Mouse (Mus musculus): Measurements from ENCODE around the gene 1700092M07Rik.
A peak's percentile ranks its signal among the peaks of the same experiment; 100 is the strongest.

The 1700092M07Rik gene

DNA sequence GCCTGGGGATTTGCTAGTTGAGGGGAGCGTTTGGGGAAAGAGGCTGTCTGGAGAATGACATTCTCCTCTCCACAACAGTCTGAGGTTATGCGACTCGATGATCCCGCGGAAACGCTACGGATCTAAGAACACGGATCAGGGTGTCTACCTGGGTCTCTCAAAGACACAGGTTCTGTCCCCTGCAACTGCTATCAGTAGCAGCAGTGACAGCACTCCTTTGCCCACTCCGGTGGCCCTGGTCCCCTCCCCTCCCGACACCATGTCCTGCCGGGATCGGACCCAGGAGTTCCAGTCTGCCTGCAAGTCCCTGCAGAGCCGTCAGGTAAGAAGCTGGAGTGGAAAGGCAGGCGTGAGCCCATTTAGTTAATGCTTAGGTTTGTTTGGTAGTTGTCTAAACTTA lies 1.7 kb downstream of the 1700092M07Rik start:
- DNase-seq (ENCODE audit: low spot score in 2 of 2) = no peak

DNA sequence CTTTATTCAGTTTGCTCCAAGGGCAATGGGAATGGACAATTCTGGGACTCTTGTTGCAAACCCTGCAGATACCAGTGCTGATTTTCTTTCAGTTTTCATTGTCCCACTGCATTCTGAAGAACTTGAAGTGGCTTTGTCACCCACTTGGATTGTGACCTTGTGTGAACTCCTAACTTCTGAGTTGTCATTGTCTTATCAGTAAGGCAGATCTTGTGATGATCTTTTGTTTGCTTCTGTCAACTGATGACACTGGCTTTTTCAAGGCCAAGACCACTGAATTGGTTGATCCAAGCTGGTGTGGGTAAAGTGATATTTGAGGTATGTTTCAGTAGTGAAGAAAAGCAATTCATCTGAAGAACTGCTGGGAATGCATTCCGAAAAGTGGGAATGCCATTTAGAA lies 4.9 kb downstream of the 1700092M07Rik start:
- DNase-seq (ENCODE audit: low spot score in 2 of 2) = no peak

DNA sequence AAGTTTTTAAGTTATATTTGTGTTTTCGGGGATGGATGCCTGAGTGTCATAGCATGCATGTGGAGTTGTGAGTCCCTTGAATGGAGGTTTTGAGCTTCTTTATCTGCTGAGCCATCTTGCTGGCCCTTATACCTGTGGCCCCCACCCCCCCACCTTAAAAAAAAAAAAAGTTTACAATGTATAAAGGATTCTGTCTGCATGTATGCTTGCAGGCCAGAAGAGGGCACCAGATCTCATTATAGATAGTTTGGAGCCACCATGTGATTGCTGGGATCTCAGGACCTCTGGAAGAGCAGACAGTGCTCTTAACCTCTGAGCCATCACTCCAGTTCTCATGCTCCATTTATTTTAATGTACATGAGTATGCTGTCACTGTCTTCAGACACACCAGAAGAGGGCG lies 6.8 kb downstream of the 1700092M07Rik start:
- DNase-seq (ENCODE audit: low spot score in 2 of 2) = no peak

DNA sequence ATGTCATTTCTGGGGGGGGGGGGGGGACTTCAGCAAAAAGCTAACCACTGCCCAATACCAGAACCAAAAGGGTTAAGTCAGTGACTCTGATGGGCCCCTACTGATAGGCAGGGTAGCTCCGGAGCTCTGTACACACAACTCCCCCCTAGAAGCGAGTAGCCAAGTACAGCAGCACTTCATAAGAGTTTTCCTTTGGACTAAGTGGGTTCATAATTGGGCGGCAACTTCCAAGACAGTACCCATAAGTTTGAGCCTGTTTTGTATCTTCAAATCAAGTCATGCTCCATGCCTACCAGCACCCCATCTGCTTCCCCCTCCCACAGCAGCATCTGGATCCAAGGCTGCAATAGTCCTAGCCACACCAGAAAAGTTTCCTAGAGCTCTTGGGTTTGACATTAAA lies 15.1 kb downstream of the 1700092M07Rik start:
- DNase-seq (ENCODE audit: low spot score in 2 of 2) = no peak

DNA sequence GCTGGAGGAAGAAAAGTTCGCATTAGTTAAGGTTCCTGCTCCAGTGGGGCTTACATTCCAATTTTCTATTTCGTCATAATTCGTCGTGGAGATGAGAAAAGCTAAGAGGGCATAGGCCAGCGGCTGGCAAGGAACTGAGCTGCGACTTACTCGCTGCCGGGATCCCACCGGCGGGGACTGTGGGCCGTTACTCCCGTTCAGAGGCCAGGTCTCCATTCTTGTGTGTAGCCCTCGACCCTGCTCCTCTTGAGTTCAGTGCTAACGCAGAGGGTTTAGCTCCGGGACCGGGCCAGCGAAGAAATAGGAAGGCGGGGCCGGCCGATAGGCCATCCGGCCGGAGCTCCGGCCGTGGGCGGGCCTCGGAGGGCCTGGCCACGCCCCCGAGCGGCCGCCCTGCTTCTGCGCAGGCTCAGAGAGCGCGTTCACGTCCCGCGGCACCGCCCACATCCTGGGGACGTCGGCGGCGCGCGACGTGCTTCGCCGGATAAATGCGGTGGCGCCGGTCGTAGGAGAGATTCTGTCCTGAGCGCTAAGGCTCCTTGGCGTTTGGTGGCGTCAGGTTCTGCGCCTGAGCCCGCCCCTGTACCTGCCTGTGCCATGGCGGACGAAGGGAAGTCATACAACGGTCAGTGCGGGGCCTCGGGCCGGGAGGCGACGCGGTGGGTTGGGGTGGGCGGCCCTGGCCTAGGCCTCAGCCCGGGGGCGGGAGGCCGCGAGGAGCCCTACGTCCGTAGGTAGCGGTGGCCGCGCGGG lies 16.3 kb downstream of the 1700092M07Rik start, which contains the start of gene Nxf1:
TSS of gene Nxf1 (plus strand) at position 439 of the 753 bp plus-strand sequence.
- peak; percentile 90 for DNase-seq (ENCODE audit: low spot score in 2 of 2)

DNA sequence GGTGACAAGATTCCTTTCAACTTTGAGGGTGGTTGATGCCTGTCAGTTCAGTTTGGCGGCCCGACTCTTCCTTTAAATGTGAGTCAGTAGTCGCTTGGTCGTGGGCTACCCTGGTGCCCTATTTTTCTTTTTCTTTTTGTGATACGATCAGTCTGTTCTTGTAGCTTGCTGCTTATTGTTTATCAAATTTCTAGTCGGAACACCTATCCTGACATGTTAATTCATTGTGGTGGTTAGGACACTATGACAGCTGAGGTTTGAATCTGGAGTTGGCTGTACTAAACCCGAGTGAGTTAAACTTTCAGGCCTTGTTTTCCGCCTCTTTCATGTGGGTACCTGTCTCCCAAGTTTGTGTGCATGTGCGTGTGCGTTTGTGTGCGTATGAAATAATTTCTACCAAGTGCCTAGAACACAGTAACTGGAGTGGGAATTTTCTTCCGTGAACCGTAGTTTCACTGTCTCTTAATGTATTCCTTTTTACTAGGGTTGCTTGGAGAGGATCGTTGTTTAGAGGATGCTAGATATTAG lies 17.0 kb downstream of the 1700092M07Rik start:
- no peak for DNase-seq (ENCODE audit: low spot score in 2 of 2)

DNA sequence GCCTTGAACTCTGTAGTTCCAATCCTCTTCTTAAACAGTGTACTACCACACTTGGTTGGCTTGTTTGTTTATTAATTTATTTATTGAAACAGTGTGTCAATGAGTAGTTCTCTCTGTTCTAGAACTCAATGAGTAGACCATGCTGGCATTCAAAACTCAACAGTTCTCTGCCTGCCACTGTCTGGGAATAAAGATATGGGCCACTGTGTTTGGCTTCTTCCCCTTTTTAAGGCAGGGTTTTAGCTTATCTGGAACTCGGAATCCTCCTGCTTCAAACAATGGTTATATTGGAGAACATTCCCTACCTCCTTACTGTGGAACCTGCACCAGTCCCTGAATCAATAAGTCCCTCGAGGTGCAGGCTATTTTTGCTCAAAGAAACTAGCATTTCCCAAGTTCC lies 18.4 kb downstream of the 1700092M07Rik start:
- no peak for DNase-seq (ENCODE audit: low spot score in 2 of 2)

DNA sequence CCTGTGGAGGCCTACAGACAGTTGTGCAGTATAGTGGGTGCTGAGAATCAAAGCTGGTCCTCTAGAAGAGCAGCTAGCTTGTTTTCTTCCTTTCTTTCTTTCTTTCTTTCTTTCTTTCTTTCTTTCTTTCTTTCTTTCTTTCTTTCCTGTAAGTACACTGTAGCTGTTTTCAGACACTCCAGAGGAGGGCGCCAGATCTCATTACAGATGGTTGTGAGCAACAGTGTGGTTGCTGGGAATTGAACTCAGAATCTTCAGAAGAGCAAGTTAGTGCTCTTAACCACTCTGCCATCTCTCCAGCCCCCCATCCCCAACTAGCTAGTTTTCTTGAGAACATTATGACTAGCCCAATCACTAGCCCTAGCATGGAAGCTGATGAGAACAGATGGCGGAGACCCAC lies 20.2 kb downstream of the 1700092M07Rik start:
- DNase-seq (ENCODE audit: low spot score in 2 of 2) = no peak

DNA sequence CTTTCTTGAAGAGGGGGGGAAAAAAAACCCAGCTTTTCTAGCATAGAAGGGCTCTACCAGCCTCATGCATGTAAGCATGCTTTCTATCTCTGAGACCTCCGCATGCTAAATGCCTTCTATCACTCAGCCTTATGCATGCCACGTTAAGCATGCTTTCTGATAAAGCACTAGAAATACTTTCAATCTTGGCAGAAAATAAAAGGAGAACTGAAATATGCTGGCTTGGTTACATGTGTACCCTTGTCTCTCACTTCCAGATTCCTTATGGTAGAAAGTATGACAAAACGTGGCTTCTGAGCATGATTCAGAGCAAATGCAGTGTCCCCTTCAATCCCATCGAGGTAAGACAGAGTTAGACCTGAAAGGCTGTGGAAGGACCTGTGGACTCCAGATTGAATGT lies 22.8 kb downstream of the 1700092M07Rik start:
- DNase-seq (ENCODE audit: low spot score in 2 of 2) = no peak

DNA sequence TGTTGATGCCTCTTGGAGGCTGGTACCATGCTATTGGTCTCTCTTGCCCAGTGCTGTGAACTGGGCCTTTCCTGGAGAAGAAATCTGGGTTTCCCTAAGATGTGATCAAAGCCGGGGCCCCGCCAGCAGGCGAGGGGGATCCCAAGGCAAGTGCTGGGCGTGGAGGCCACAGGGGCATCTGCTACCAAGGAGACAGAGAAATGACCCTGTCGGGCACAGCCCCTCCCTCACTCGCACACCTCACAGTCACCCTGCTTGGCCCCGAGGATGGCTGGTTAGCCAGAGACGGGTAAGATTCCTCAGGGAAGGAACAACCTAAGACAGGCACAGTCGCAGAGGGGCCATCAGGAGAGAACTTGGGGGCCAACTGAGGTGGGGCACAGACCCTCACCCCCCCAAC lies 25.0 kb downstream of the 1700092M07Rik start:
- DNase-seq (ENCODE audit: low spot score in 2 of 2) = no peak

DNA sequence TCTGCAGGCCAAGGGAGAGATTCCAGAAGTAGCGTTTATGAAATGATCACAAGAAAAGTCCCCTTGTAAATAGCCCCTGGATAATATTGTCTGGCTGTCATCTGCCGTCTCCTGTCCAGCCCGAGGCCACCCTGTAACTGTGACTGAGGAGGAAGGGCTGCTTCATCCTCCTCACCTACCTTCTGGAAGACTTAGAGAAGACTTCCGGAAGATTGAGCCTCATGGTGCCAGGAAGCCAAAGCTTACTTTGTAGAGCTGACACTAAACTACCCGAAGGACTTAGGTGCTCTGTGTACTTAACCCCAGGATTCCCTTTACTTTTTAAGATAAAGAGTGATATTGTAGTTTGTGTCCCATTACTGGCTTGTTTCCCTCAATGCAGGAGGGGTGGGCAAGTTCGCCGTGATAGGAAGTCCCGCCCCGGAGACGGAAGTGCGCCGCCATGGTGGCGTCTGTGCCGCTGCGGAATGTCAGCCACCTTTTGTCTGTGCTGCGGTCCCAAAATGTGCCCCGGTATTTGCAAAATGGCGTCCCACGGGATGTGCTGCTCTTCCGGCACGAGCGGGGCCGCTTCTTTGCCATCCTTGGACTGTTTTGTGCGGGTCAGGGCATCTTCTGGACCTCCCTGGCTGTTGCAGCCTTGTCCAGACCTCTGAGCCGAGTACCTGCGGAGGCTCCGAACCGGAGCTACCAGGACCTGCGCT lies 30.2 kb downstream of the 1700092M07Rik start, which contains the start of gene Tmem223:
TSS of gene Tmem223 (plus strand) at position 430 of the 704 bp plus-strand sequence.
- peak; percentile 72 to 75 for DNase-seq (ENCODE audit: low spot score in 2 of 2)

DNA sequence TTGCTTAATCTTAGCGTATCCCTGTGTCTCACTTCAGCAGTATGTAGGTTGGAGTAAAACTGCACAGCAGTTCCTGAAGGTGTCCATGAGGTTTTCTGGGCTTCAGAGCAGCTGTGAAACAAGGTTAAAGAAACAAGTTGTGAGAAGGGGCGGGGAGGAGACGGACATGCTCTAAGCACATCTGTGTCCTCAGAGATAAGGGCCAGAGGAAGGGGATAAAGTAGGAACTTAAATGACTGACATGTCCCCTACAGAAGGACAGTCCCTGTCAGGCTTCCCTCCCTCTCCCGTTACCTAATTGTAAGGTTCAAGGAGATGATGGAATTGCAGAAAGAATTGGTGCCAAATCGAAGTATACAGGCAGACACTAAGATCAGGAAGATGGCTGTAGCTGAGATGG lies 32.5 kb downstream of the 1700092M07Rik start:
- no peak for DNase-seq (ENCODE audit: low spot score in 2 of 2)

DNA sequence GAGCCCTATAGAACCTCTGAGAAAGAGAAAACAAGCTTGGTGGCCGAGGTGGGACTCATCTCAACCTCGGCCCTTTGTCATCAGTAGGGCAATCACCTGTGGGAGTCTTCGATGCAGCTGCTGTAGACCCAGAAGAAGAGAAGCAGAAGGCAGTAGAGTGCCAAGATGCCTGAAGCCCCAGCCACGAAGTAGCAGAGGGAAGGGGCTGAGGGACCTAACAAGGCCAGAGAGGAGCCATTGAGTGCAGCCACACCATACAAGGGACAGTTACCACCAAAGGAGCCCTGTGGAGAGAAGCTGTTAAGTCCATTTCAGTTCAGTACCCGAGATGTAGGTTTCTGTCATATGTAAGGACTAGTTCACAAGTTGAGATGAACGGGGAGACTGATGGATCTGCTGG lies 32.9 kb downstream of the 1700092M07Rik start:
- no peak for DNase-seq (ENCODE audit: low spot score in 2 of 2)

DNA sequence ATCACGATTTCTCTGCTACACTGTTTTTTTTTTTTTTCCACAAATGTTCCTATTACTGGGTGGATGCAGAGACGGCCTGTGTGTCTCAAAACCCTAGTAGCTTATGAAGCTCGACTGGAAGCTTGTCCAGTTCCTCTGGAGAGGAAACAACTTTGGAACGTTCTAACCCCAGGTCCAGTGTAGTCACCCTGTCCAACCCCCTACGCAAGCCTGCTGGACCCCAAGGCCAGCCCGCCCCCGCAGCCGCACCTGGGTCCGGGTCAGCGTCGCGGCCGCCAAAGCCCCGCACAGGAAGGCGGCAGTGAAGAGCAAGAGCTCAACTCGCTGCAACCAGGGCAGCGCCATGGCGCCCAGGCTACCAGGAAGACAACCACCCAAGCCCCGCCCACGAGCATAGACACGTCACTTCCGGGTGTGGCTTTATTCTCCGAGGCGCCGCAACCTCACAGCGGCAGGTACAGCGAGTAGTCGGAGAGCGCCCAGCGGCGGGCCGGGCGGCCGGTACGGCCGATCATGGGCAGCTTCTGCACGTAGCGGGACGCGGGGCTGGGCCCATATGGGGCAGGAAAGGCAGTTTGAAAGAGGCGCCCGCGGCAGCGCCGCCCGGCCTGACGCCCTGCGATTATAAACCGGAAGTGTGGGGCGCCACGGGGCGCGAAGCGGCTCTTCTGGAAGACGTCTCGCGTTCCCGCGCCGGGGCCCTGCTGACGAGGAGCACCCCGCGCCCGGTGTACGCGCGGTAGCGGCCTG lies 33.7 kb downstream of the 1700092M07Rik start, which contains the start of gene Tmem179b:
TSS of gene Tmem179b (minus strand) at position 382 of the 750 bp plus-strand sequence.
- DNase-seq (ENCODE audit: low spot score in 2 of 2) = peak; percentile 94 to 95

DNA sequence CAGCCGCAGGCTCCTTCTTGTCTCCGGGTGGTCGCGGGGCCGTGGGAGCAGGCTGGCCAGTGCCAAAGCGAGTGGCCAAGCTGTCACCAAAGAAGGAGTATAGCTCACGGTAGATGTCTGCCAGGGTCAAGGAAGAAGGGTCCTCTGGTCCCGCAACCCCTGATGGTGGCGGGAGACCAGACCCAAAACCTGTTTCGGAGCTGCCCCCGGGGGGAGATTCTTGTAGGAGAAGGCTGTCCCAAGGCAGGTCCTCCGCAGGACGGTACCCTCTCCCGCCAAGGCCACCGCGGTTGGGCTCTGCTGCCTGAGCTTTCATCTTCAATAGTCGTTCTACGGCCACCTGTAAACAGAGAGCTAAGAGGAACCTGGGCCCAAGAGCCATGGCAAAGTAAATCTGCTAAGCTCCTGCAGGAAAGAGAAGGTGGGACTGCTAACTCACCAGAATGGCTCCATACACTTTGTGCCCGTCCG lies 34.5 kb downstream of the 1700092M07Rik start:
- DNase-seq (ENCODE audit: low spot score in 2 of 2) = no peak

DNA sequence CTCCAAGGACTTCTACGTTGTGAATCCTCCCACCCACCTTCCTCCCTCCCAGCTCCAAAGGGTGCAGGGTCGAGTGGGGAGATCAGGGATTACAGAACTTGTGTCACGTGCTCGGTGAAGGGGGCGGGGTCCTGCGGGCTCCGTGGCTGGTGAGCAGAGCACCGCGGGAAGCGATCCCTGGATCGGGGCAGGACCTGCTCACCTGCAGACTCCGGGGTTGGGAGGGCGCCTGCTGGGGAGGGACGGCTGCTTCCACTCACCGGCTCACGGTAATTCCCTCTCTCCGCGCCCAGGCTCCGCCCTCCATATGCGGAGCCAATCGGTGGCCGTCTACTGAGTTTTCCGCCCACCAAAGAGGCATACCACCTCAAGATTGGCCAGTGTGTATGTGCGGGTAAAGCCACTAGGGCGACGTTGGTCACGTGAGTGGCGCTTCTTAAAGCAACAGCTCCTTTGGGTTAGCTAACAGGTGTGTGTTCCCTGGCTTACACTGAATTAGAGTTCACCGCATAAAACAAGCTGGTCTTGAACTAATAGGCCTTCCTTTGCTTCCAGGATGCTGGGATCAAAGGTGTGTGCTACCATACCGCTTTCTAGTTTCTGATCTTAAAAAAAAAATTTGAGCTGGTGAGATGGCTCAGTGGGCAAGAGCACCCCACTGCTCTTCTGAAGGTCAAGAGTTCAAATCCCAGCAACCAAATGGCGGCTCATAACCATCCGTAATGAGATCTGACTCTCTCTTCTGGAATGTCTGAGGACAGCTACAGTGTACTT lies 45.7 kb downstream of the 1700092M07Rik start, which contains the start of gene Taf6l:
TSS of gene Taf6l (minus strand) at position 410 of the 774 bp plus-strand sequence.
- peak; percentile 94 to 96 for DNase-seq (ENCODE audit: low spot score in 2 of 2)

DNA sequence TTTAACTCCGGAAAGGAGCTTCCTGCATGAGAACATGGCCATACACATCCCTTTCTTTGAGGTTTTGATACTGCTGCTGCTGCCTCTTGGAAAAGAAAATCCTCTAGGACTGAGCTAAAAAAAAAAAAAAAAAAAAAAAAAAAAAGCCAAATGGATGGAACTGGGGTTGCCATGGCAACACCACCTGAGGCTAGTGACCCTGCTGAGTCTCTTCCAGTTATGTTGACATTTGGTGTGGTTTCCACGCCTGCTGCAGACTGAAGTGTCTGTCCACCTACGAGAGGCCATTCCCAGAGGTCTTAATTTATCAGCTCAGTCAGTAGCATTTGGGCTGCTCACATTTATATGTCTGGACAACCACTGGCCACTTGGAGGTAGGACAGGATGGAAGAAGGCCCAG lies 48.0 kb downstream of the 1700092M07Rik start:
- no peak for DNase-seq (ENCODE audit: low spot score in 2 of 2)

DNA sequence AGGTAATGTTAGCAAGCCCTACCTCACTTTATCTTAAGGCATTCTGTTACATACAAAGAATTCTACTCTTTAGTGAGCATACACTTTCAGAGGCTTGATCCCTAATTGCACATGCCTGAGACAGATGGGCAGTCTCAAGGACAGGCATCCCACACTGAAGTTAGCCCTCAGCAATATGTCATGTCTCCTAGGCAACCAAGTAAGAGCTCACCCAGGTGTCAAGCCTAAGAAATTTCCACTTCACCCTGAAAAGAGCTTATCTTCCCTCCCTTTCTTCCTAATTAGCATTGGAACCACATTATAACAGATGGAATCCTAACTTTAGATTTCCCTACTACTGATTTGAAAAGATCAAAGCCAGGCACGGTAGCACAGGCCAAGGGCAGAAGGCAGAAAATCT lies 48.7 kb downstream of the 1700092M07Rik start:
- no peak for DNase-seq (ENCODE audit: low spot score in 2 of 2)

DNA sequence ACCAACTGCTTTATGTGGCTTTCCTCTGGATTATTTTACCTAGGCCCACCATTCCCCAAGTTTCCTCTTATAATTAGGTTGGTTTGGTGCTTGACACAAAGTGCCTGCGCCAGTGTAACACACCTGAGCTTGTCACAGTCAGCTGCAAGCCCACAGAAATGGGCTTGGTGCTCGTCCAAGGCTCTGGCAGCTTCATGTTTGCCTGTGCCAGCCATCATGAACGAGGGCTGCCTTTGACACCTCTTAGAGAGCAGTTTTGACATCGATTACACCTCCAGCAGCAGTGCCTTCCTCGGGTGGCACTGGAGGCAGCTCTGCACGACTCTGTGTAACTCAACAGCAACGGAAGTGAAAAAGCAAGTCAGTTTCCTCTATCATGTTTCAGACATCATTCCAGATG lies 49.7 kb downstream of the 1700092M07Rik start:
- DNase-seq (ENCODE audit: low spot score in 2 of 2) = no peak

All from right cerebral cortex, postnatal 36 days (tissue).